Mouse (Mus musculus) limb, embryonic 14.5 days (tissue): ENCODE data around the gene Lrba. TPM values are rescaled to one million over a fixed set of nuclear protein-coding genes. Genes with fewer than 3 reads are reported as not detected.
A peak's percentile ranks its signal among the peaks of the same experiment; 100 is the strongest.

Experiments
- ATAC-seq: fragments of 200-750 bp; cut with Nextera tagmentation; 2 replicates; pipeline ENCODE4 v1.8.0; 2017; ENCODE audit warnings: low read depth, moderate number of reproducible peaks, moderate TSS enrichment; ENCODE audit not compliant: low FRiP score
- DNase-seq: peaks from one replicate; pipeline ENCODE4 v3.0.0-alpha.2; 2015; ENCODE audit warnings: low spot score
- H3K27ac ChIP-seq: fragments of 300-500 bp; sonication (generic); replicated peaks from 2 replicates; pipeline ENCODE4 v1.5.1; 2014; ENCODE audit warnings: low read depth, mild to moderate bottlenecking, low read length, moderate library complexity, mixed read lengths
- H3K27me3 ChIP-seq: fragments of 300-500 bp; sonication (generic); 2 replicates; pipeline ENCODE4 v1.6.1; 2014; ENCODE audit warnings: low read length, mixed read lengths; ENCODE audit not compliant: control insufficient read depth, insufficient read depth
- H3K36me3 ChIP-seq: fragments of 300-500 bp; sonication (generic); 2 replicates; pipeline ENCODE4 v1.6.1; 2014; ENCODE audit warnings: mild to moderate bottlenecking, low read length, moderate library complexity, mixed read lengths; ENCODE audit not compliant: control insufficient read depth, insufficient read depth
- H3K4me1 ChIP-seq: fragments of 300-500 bp; sonication (generic); 2 replicates; pipeline ENCODE4 v1.6.1; 2014; ENCODE audit warnings: antibody characterized with exemption, low read length, mixed read lengths; ENCODE audit not compliant: control insufficient read depth, insufficient read depth
- H3K4me2 ChIP-seq: fragments of 300-500 bp; sonication (generic); replicated peaks from 2 replicates; pipeline ENCODE4 v1.6.1; 2014; ENCODE audit warnings: low read depth, mild to moderate bottlenecking, low read length, moderate library complexity; ENCODE audit not compliant: severe bottlenecking
- H3K4me3 ChIP-seq: fragments of 300-500 bp; sonication (generic); replicated peaks from 2 replicates; pipeline ENCODE4 v1.5.1; 2014; ENCODE audit warnings: low read length
- H3K9ac ChIP-seq: fragments of 300-500 bp; sonication (generic); 2 replicates; pipeline ENCODE4 v1.6.1; 2014; ENCODE audit warnings: mild to moderate bottlenecking, low read depth, low read length, moderate library complexity; ENCODE audit not compliant: severe bottlenecking
- H3K9me3 ChIP-seq: fragments of 300-500 bp; sonication (generic); 2 replicates; pipeline ENCODE4 v1.6.1; 2016; ENCODE audit warnings: low read length; ENCODE audit not compliant: control insufficient read depth
- POLR2A ChIP-seq: fragments of 200-500 bp; IDR thresholded peaks from 2 replicates; pipeline ENCODE4 v1.8.0; 2012; ENCODE audit warnings: inconsistent platforms, mild to moderate bottlenecking, moderate library complexity, borderline replicate concordance; ENCODE audit not compliant: insufficient read depth, insufficient read length; ENCODE audit errors: extremely low read depth
- WGBS: fragments of 180-500 bp; shearing (Covaris S2); extraction: QIAGEN DNeasy Blood & Tissue Kit; methylation state at CpG from one replicate; pipeline ENCODE4 v1.1.7; 2014; 5-methylcytosine and 5-hydroxymethylcytosine counted together
- polyA plus RNA-seq, 2 experiments: library from polyadenylated mRNA; depleted of rRNA in 1 of 2; stranded (reverse) in 1 of 2; unstranded in 1 of 2; fragments of >200 nt; fragmentation: Nextera tagmentation in 1 of 2; extraction: Ambion mirVana in 1 of 2; gene quantifications; 2 replicates each; pipeline versions ENCODE4 v1.2.1 to v1.2.3; 2012 to 2014

The Lrba gene
- polyA plus RNA-seq, 2 experiments, result 8.9 to 13.6 TPM

- ATAC-seq (0 out of 2 replicates have a peak, but pooled peaks have one; percentile 37), DNase-seq (peak; percentile 31)
- H3K27ac ChIP-seq, result no peak overlapping the region
- no peak for TF ChIP-seq POLR2A
- no peak overlapping the region for H3K4me3 ChIP-seq
- H3K27me3 ChIP-seq, result no peaks in the 10 kb centered on the region
- no peak overlapping the region for H3K9ac ChIP-seq
- H3K9me3 ChIP-seq, result no peaks in the 10 kb centered on the region
- 23% methylated on average over 8 of the region's 8 CpGs for WGBS
- no peaks in the 10 kb centered on the region for H3K4me1 ChIP-seq
- H3K36me3 ChIP-seq, result no peaks in the 10 kb centered on the region
- H3K4me2 ChIP-seq, result no peak overlapping the region
Observed at GRCm38 (mm10) chr3:86668146-86668545, 443.7 kb downstream of the Lrba start.

- no peak for ATAC-seq
- no peaks in the 10 kb centered on the region for H3K4me1 ChIP-seq
- DNase-seq, result no peak
- H3K9ac ChIP-seq, result no peak overlapping the region
- no peak for TF ChIP-seq POLR2A
- no peaks in the 10 kb centered on the region for H3K9me3 ChIP-seq
- H3K36me3 ChIP-seq, result no peaks in the 10 kb centered on the region
- no peak overlapping the region for H3K27ac ChIP-seq
- WGBS, result 80% methylated on average over 2 of the region's 2 CpGs
- H3K4me2 ChIP-seq, result no peak overlapping the region
- no peaks in the 10 kb centered on the region for H3K27me3 ChIP-seq
- H3K4me3 ChIP-seq, result no peak overlapping the region
Observed at GRCm38 (mm10) chr3:86677573-86678155, 453.2 kb downstream of the Lrba start.

GRCm38 (mm10) chr3:86687571-86688209 lies 463.2 kb downstream of the Lrba start:
- TF ChIP-seq POLR2A, result no peak
- H3K4me3 ChIP-seq, result no peak overlapping the region
- ATAC-seq, result no peak
- H3K4me2 ChIP-seq, result no peak overlapping the region
- no peak overlapping the region for H3K9ac ChIP-seq
- DNase-seq, result no peak
- H3K27me3 ChIP-seq, result no peaks in the 10 kb centered on the region
- H3K36me3 ChIP-seq, result no peaks in the 10 kb centered on the region
- H3K9me3 ChIP-seq, result no peaks in the 10 kb centered on the region
- H3K4me1 ChIP-seq, result no peaks in the 10 kb centered on the region
- no peak overlapping the region for H3K27ac ChIP-seq
- 42% methylated on average over 7 of the region's 7 CpGs for WGBS

GRCm38 (mm10) chr3:86688438-86688837 lies 464.0 kb downstream of the Lrba start:
- ATAC-seq (no peak), DNase-seq (no peak)
- no peak overlapping the region for H3K4me2 ChIP-seq
- H3K27ac ChIP-seq, result no peak overlapping the region
- H3K4me1 ChIP-seq, result no peaks in the 10 kb centered on the region
- no peaks in the 10 kb centered on the region for H3K36me3 ChIP-seq
- no peak overlapping the region for H3K4me3 ChIP-seq
- no peaks in the 10 kb centered on the region for H3K9me3 ChIP-seq
- no peaks in the 10 kb centered on the region for H3K27me3 ChIP-seq
- 70% methylated on average over 1 of the region's 1 CpGs for WGBS
- TF ChIP-seq POLR2A, result no peak
- no peak overlapping the region for H3K9ac ChIP-seq

- H3K9ac ChIP-seq, result no peak overlapping the region
- no peaks in the 10 kb centered on the region for H3K9me3 ChIP-seq
- 24% methylated on average over 7 of the region's 7 CpGs for WGBS
- H3K27me3 ChIP-seq, result no peaks in the 10 kb centered on the region
- no peak for TF ChIP-seq POLR2A
- no peak overlapping the region for H3K4me3 ChIP-seq
- no peak for DNase-seq
- ATAC-seq, result no peak
- H3K27ac ChIP-seq, result no peak overlapping the region
- H3K4me1 ChIP-seq, result no peaks in the 10 kb centered on the region
- no peaks in the 10 kb centered on the region for H3K36me3 ChIP-seq
- no peak overlapping the region for H3K4me2 ChIP-seq
Observed at GRCm38 (mm10) chr3:86689305-86689704, 464.8 kb downstream of the Lrba start.
